Mouse (Mus musculus) limb, embryonic 15.5 days (tissue): ENCODE data around the gene Gm17334. TPM values are rescaled to one million over a fixed set of nuclear protein-coding genes. Genes with fewer than 3 reads are reported as not detected.

ENCODE experiments used
- ATAC-seq: fragments of 200-750 bp; cut with Nextera tagmentation; 2 replicates; pipeline ENCODE4 v1.8.0; 2017; ENCODE audit warnings: low read depth, moderate TSS enrichment; ENCODE audit not compliant: insufficient number of reproducible peaks, low FRiP score, low TSS enrichment
- H3K27ac ChIP-seq: fragments of 300-500 bp; sonication (generic); 2 replicates; pipeline ENCODE4 v1.5.1; 2015; ENCODE audit warnings: moderate library complexity, mild to moderate bottlenecking, inconsistent platforms
- H3K27me3 ChIP-seq: fragments of 300-500 bp; sonication (generic); 2 replicates; pipeline ENCODE4 v1.6.1; 2015; ENCODE audit warnings: inconsistent platforms
- H3K36me3 ChIP-seq: fragments of 300-500 bp; sonication (generic); 2 replicates; pipeline ENCODE4 v1.6.1; 2015; ENCODE audit warnings: inconsistent platforms
- H3K4me1 ChIP-seq: fragments of 300-500 bp; sonication (generic); 2 replicates; pipeline ENCODE4 v1.6.1; 2015; ENCODE audit warnings: inconsistent platforms
- H3K4me2 ChIP-seq: fragments of 300-500 bp; sonication (generic); 2 replicates; pipeline ENCODE4 v1.6.1; 2015; ENCODE audit warnings: mild to moderate bottlenecking, inconsistent platforms
- H3K4me3 ChIP-seq: fragments of 300-500 bp; sonication (generic); 2 replicates; pipeline ENCODE4 v1.5.1; 2015; ENCODE audit warnings: mild to moderate bottlenecking, inconsistent platforms
- H3K9ac ChIP-seq: fragments of 300-500 bp; sonication (generic); 2 replicates; pipeline ENCODE4 v1.6.1; 2015; ENCODE audit warnings: inconsistent platforms
- H3K9me3 ChIP-seq: fragments of 300-500 bp; sonication (generic); 2 replicates; pipeline ENCODE4 v1.6.1; 2016; ENCODE audit warnings: inconsistent platforms
- WGBS: fragments of 180-500 bp; shearing (Covaris S2); methylation state at CpG from one replicate; pipeline ENCODE4 v1.1.7; 2015; 5-methylcytosine and 5-hydroxymethylcytosine counted together
- polyA plus RNA-seq: library from polyadenylated mRNA; unstranded; fragments of >200 nt; fragmentation: Nextera tagmentation; extraction: Ambion mirVana; gene quantifications from 2 replicates; pipeline ENCODE4 v1.2.1, GENCODE M21; 2015

Gene Gm17334
- polyA plus RNA-seq, 1 experiment from 2014 or later, result 0.22 TPM

DNA sequence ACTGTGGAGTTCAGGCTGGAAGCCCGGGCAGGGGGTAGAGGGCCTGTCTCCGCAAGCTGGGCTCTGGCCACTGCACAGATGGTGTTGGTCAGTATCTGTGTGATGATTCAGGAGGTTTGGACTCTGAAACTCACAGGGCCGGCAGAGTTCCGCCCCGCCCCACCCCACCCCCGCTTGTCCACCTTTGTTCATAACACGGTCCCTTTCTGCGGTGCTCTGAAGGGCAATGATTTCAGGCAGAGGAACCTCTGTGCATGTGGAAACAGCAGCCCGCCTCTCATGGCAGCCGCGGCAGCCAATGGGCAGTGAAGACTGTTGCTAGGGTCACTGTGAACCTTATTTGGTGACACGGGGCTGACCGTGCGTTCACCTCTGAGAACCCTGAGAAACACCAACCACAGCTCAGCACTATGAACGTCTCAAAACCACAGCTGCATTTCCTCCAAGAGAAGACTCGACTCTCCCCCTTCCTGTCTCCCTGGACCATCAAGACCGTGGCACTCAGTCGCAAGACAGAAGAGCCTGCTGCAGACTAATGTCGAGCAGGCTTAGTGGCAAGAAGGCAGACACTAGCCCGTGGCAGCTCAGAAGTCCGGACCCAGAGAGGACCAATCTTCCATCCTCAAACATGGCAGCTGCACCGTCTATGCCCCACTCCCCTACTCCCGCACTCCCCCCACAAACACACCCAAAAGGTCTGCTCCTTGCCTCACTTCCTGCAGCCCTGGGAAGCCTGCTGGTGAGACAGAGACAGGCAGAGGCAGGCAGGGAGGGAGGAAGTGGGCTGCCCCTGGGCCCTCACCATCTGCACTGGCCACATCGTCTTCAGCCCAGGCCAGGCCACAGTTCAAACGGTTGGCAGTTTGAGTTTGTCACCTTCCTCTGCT, 21.9 kb upstream of the Gm17334 start:
- H3K4me2 ChIP-seq, result no peak overlapping the region
- WGBS, result 62% methylated on average over 25 of the region's 25 CpGs
- H3K36me3 ChIP-seq, result no peaks in the 10 kb centered on the region
- no peak for ATAC-seq
- H3K4me1 ChIP-seq, result peaks cover 35% of the 10 kb centered on the region
- no peak overlapping the region for H3K9ac ChIP-seq
- no peaks in the 10 kb centered on the region for H3K9me3 ChIP-seq
- H3K27me3 ChIP-seq, result no peaks in the 10 kb centered on the region
- no peak overlapping the region for H3K4me3 ChIP-seq
- H3K27ac ChIP-seq, result no peak overlapping the region

DNA sequence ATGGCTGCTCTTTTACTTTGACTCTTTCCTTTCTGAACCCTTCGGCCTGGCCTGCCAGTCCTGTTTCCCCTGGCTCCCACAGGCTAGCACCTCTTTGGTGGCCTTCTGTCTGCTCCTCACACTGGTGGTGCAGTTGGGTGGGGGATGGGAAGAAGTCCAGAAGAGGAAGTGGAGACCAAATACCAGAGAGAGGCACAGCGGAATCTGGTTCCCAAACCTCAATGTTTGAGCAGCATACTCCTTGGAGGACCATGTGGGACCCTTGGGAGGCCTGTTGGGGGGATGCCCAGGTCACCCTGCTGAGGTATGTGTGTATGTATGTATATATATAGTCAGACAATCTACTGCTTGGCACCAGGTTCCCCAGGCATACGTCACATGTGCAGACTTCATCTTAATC, 21.0 kb upstream of the Gm17334 start:
- H3K9ac ChIP-seq, result no peak overlapping the region
- 56% methylated on average over 3 of the region's 3 CpGs for WGBS

DNA sequence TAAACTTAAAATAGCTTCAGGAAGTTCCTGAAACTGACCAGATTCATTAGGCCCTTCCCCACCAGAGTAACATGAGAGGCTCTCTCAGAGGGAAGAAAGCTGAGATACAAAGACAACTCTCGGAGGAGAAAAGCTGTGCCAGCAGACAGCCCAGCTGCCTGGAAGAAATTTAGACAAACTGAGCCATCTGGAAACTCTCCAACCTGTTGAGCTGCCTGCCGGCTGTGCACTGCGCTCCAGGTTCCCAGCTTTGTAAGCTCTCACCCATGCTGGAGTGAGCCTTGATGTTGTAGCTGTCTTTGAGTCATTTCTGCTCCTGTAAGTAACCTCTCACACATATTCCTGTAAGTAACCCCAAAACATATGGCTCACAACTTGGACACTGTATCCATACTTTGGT, 20.0 kb upstream of the Gm17334 start:
- Histone ChIP-seq H3K27ac (no peak overlapping the region), H3K4me1 (peaks cover 35% of the 10 kb centered on the region), H3K4me3 (no peak overlapping the region), H3K9me3 (no peaks in the 10 kb centered on the region), H3K4me2 (no peak overlapping the region), H3K27me3 (no peaks in the 10 kb centered on the region), H3K36me3 (no peaks in the 10 kb centered on the region), H3K9ac (no peak overlapping the region)
- WGBS, result 45% methylated on average over 3 of the region's 3 CpGs
- no peak for ATAC-seq

More for the DNA sequence above, 21.0 kb upstream of the Gm17334 start:
- ATAC-seq, result no peak
- no peak overlapping the region for H3K4me3 ChIP-seq
- H3K27ac ChIP-seq, result no peak overlapping the region
- no peaks in the 10 kb centered on the region for H3K36me3 ChIP-seq
- no peaks in the 10 kb centered on the region for H3K9me3 ChIP-seq
- peaks cover 35% of the 10 kb centered on the region for H3K4me1 ChIP-seq
- no peak overlapping the region for H3K4me2 ChIP-seq
- no peaks in the 10 kb centered on the region for H3K27me3 ChIP-seq

DNA sequence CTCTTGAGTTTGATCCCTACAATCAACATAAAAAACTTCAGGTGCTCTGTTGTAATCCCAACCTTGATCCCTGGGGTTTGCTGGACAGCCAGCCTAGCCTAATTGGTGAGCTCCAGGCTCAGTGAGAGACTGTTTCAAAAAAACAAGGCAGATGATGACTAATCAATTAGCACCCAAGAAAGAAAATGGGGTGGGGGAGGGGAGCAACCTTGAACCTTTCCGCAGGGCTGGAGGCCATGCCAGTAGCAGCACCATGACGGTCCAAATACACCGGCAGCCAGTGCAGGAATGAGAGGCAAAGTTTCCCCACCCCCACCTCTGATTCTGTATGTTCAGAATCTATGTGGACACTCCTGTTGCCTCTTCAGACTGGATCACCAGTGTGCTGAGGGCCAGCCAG, 16.3 kb upstream of the Gm17334 start:
- Histone ChIP-seq H3K9ac (no peak overlapping the region), H3K4me1 (peaks cover 8% of the 10 kb centered on the region), H3K9me3 (no peaks in the 10 kb centered on the region), H3K36me3 (no peaks in the 10 kb centered on the region), H3K4me3 (no peak overlapping the region), H3K27me3 (no peaks in the 10 kb centered on the region), H3K27ac (no peak overlapping the region), H3K4me2 (no peak overlapping the region)
- ATAC-seq, result no peak
- 60% methylated on average over 3 of the region's 3 CpGs for WGBS

DNA sequence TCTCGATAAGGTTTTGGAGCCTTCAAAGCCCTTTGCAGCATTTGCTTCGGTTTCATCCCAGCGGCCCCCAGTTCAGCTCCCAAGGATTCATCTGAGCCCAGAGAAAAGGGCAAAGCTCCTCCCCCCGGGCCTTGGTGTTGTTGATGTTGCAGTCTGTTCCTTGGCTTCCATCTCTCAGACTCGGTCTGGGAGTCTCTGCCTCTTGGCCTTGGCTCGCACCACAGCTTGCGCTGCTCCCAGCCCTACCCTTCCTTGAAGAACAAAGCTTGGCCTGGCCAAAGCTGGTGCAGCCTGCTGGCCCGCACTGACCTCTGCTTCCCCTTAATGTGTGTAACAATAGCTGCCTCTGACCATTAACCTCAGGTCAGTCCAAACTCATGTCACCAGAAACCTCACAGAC, 15.2 kb upstream of the Gm17334 start:
- Histone ChIP-seq H3K27ac (no peak overlapping the region), H3K27me3 (no peaks in the 10 kb centered on the region), H3K4me1 (no peaks in the 10 kb centered on the region; the same call in 1 of the 2 replicates), H3K4me2 (no peak overlapping the region), H3K9ac (no peak overlapping the region), H3K9me3 (no peaks in the 10 kb centered on the region), H3K36me3 (no peaks in the 10 kb centered on the region), H3K4me3 (no peak overlapping the region)
- no peak for ATAC-seq
- 80% methylated on average over 8 of the region's 8 CpGs for WGBS

DNA sequence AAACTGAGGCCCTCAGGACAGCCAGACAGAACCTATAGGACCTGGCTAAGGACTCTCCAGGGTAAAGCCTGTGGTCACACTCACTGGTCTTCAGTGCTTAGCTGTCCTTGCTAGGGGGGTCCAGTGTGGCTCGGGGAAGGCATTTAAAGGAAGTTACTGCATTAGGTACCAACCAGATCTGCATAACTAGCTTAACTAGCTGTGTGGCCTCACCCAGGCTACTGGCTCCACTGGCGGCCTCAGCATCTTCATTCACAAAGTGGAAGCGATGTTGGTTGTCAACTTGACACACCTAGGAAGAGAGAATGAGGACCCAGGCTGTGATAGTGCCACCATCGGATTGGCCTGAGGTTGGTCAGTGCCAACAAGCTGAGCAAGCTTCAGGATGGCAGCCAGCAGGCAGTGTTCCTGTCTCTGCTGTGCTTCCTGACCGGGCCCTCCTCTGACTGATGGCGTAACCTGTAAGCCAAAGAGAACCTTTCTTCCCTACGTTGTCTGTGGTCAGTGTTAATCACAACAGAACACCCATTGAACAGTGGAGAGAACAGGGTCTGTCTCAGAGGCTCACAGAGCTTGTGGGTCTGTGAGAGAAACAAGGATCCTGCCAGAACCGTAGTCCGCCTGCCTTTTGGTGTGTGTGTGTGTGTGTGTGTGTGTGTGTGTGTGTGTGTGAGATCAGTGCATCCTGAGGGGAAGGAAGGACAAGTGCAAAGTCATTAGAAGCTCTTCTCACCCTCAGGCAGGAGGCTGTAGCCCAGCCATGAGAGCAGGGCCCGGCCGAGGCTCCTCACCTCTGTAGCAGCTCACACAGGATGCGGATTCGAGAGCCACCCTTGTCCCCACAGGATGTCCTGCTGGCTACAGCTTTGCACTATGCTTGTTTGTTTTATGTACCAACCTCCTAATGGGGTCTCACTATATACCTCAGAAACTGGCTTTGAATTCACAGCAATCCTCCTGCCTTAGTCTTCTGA, 13.4 kb upstream of the Gm17334 start:
- Histone ChIP-seq H3K4me1 (no peaks in the 10 kb centered on the region; the same call in 1 of the 2 replicates), H3K27ac (no peak overlapping the region), H3K4me2 (no peak overlapping the region), H3K27me3 (no peaks in the 10 kb centered on the region), H3K9me3 (no peaks in the 10 kb centered on the region), H3K4me3 (no peak overlapping the region), H3K36me3 (no peaks in the 10 kb centered on the region), H3K9ac (no peak overlapping the region)
- 75% methylated on average over 13 of the region's 13 CpGs for WGBS
- no peak for ATAC-seq

DNA sequence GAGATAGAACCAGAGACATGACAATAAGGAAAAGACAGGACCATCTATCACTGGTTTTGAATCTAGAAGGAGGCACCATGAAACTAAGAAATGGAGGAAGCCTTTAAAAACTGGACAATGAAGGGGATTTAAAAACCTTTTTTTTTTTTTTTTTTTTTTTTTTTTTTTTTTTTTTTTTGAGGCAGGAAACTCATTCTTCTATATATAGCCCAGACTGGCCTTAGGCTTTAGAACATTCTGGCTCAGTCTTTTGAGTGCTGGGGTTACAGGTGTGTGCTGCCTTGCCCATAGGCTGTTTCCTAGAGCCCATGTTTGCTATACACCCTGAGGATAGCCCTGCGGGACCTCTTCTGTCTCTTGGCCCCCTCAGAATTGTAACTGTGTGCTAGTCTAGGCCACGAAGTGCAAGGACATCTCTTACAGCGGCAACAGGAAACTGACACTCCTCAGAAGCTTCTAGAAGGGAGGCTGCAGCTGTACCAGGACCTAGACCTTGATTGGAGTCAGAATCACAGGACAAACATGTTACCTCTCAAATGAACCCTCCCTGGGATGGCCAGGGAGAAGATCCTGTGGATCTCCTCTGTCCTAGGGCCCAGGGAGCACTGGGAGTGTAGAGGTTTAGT, 12.4 kb upstream of the Gm17334 start:
- H3K4me3 ChIP-seq, result no peak overlapping the region
- no peak overlapping the region for H3K9ac ChIP-seq
- H3K27me3 ChIP-seq, result no peaks in the 10 kb centered on the region
- H3K4me2 ChIP-seq, result no peak overlapping the region
- ATAC-seq, result no peak
- WGBS, result 76% methylated on average over 3 of the region's 3 CpGs
- H3K4me1 ChIP-seq, result no peaks in the 10 kb centered on the region; the same call in 1 of the 2 replicates
- no peak overlapping the region for H3K27ac ChIP-seq
- no peaks in the 10 kb centered on the region for H3K9me3 ChIP-seq
- no peaks in the 10 kb centered on the region for H3K36me3 ChIP-seq

DNA sequence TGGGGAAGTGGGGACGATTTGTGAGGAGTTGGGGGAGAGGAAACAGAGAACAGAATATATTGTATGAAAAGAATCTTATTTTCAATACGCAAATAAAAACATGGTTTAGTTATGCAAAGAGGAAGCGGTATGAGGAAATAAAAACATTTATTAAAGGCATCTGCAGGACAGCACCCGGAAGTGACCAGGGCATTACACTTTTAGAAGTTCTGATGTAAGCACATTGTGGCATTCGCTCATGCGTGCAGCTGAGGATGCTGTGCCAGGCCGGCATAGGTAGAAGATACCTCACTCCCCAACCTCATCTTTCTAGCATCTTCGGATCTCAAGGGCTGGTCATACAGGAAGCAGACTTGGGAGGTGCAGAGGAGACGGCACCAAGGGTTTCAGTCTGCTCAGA, 10.3 kb upstream of the Gm17334 start:
- WGBS, result 85% methylated on average over 9 of the region's 9 CpGs
- Histone ChIP-seq H3K27ac (no peak overlapping the region), H3K9ac (no peak overlapping the region), H3K4me3 (no peak overlapping the region), H3K27me3 (no peaks in the 10 kb centered on the region), H3K9me3 (no peaks in the 10 kb centered on the region), H3K4me1 (no peaks in the 10 kb centered on the region; the same call in 1 of the 2 replicates), H3K36me3 (peaks cover 4% of the 10 kb centered on the region), H3K4me2 (no peak overlapping the region)
- no peak for ATAC-seq

DNA sequence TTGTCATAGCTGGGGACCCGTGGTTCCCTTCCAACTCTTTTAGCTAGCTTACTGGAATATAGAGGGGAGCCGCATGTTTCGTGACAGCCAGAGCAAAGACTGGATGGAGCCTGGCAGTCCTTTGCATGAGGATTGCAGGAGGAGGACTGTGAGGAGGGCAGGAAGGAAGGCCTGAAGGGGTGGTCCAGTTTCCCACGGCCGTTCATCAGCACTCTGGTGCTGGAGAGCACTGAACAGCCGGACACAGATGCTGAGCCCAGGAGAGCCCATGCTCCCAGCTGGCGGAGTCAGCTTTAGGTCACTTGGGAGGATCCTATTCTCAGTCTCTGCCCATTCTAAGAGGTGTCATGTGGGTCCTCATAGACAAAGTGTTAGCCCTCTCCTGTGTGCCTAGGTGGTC, 9.0 kb upstream of the Gm17334 start:
- 87% methylated on average over 7 of the region's 7 CpGs for WGBS

DNA sequence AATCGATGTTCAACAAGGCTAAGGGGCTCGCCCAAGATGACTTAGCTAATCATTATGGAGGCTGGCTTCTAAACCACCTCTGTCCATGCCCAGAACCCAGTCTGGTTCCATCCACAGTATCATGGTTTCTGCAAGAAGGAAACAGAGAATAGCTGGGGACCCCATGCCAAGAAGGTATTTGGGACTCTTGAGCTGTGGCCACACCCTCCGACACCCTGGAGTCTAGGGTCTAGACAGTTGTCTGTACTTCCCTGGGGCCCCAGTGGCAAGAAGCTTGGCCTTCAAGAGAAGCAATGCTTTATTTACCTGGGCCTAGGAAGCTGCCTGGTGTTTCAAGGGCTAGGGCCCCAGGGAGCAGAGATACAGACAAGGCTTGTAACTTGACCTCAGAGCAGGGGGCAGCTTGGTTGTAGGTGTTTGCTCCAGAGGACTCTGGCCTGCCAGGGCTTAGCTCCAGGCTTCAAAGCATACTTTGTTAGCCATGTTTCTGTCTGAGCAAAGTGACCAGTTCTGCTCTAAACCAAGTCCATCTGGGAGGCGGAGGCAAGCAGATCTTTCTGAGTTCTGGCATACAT, 8.3 kb upstream of the Gm17334 start:
- peaks cover 23% of the 10 kb centered on the region for H3K36me3 ChIP-seq
- no peak overlapping the region for H3K4me3 ChIP-seq
- no peaks in the 10 kb centered on the region; the same call in 1 of the 2 replicates for H3K4me1 ChIP-seq
- H3K27ac ChIP-seq, result no peak overlapping the region
- H3K4me2 ChIP-seq, result no peak overlapping the region
- H3K9me3 ChIP-seq, result no peaks in the 10 kb centered on the region
- no peak for ATAC-seq
- WGBS, result 86% methylated on average over 4 of the region's 4 CpGs
- H3K27me3 ChIP-seq, result no peaks in the 10 kb centered on the region
- H3K9ac ChIP-seq, result no peak overlapping the region

More for the DNA sequence above, 9.0 kb upstream of the Gm17334 start:
- Histone ChIP-seq H3K27me3 (no peaks in the 10 kb centered on the region), H3K36me3 (peaks cover 16% of the 10 kb centered on the region), H3K4me2 (no peak overlapping the region), H3K9me3 (no peaks in the 10 kb centered on the region), H3K4me1 (no peaks in the 10 kb centered on the region; the same call in 1 of the 2 replicates), H3K27ac (no peak overlapping the region), H3K4me3 (no peak overlapping the region), H3K9ac (no peak overlapping the region)
- ATAC-seq, result no peak

DNA sequence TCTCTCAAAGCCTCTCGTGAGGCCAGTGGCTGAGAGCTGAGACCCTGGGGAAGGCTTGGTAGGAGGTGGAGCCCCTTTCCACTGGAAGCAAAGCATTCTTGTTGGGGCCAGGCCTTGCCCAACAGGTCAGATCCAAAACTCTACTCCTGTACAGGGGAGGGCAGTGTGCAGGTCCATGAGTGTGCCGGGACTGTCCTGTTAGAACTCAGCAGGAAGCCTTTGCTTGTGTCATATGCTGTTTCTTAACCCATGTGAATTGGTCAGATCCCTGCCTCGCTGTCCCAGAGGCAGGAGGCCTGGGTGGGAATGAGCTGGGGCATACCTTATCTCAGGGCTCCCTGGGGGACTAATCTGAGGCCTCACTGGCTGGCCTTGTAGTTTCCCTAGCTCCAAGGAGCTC, 7.3 kb upstream of the Gm17334 start:
- no peaks in the 10 kb centered on the region for H3K27me3 ChIP-seq
- H3K9ac ChIP-seq, result no peak overlapping the region
- H3K4me2 ChIP-seq, result no peak overlapping the region
- 67% methylated on average over 3 of the region's 3 CpGs for WGBS
- ATAC-seq, result no peak
- no peaks in the 10 kb centered on the region for H3K9me3 ChIP-seq
- no peak overlapping the region for H3K4me3 ChIP-seq
- peaks cover 32% of the 10 kb centered on the region for H3K36me3 ChIP-seq
- no peaks in the 10 kb centered on the region for H3K4me1 ChIP-seq
- no peak overlapping the region for H3K27ac ChIP-seq
